Mouse (Mus musculus) thymus, postnatal 10 days (tissue): ENCODE results near the gene Nr2f1.
A peak's percentile ranks its signal among the peaks of the same experiment; 100 is the strongest.

ENCODE experiments used
- DNase-seq, 2 experiments: peaks; one replicate each; pipeline ENCODE4 v3.0.0; 2021; ENCODE audit warnings: low spot score in 2 of 2

Gene Nr2f1

GRCm38 (mm10) chr13:78179312-78180097, 20.1 kb downstream of the Nr2f1 start:
- no peak for DNase-seq

DNA sequence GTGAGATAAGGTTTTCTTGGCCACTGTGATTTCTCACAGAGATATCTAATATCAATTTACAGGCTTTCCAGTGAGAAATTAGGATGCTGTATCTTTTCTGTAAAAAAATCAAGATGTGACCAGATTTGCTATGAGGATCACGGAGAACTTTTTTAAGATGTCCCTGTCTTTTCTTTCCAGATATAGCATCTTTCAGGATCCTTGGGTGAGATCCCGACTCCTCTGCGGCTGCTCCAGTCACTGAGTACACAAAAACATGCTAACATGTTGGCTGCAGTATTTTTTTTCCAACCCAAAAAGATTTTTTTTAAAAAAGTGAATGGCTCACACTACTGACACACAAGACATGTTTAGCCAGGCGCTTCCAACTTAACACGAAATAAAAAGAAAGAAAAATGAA, 20.8 kb downstream of the Nr2f1 start:
- no peak for DNase-seq

GRCm38 (mm10) chr13:78178021-78178420, 21.5 kb downstream of the Nr2f1 start:
- DNase-seq, result no peak

DNA sequence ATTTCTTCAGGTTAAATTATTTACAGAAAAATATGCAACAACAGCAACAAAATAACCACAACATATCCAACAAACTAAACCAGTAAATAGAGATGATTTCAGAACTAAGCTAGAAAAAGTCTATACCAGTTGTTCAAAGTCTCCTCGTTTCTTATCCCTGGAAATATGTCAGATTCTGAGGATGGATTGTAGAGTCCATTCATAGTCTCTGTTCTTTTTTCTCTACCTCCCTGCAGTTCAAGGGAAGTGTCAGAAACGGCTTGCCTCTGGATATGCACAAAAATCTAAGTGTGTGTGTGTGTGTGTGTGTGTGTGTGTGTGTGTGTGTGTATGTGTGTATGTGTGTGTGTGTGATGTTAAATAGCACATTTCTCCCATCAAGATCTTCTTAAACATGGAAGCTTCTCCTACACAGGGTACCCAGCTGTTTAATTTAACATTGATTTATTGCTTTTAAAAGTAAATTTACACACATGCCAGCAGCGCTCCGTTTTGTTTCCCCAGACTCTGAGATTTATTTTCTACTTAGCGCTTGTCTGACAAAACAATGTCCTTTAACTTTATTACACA, 22.1 kb downstream of the Nr2f1 start:
- no peak for DNase-seq

DNA sequence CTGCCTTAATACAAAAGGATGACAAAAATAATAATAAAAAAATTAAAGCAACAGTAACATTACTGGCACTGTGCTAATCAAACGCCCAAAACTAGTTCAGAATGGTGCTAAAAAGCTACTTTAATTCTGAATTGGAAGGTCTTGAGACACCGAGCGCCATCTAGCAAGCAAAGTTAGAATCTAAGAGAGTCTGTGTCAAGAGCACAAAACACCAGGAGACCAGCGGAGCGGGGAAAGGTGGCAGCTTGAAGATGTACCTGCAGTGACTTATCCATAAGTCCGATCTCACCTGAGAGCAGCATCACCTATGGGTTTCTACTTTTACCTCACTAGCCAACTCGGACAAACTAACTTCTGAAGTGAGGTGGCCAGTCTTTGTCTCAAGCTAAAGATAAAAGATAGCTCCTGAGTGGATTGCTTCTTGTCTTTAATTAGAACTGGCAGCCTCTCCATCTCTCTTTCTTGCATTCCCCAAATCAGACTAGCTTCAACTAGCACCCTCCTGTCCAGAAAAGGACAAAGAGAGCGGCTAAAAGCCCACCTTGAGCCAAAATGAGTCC, 23.7 kb downstream of the Nr2f1 start:
- no peak for DNase-seq

DNA sequence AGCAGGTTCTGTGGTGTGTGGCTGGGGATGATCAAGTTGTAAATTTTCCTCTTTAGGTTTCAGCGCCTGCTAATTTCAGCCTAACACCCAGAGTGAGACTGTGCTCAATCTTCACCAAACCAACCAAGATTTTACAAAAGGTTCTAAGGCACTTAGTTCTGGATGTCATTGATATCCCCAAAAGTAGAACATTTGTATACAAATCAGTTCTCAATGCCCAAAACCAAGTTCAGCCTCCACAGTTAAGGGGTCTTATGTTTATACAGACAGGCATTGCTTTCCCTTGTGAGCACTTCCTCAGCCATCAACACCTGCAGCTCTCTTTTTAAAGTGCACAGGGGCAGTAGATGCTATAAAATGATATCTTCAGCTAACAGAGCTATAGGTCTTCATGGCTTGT, 24.7 kb downstream of the Nr2f1 start:
- no peak for DNase-seq

GRCm38 (mm10) chr13:78174191-78174590, 25.4 kb downstream of the Nr2f1 start:
- DNase-seq, result no peak

- no peak for DNase-seq
Observed at GRCm38 (mm10) chr13:78172861-78173260, 26.7 kb downstream of the Nr2f1 start.

DNA sequence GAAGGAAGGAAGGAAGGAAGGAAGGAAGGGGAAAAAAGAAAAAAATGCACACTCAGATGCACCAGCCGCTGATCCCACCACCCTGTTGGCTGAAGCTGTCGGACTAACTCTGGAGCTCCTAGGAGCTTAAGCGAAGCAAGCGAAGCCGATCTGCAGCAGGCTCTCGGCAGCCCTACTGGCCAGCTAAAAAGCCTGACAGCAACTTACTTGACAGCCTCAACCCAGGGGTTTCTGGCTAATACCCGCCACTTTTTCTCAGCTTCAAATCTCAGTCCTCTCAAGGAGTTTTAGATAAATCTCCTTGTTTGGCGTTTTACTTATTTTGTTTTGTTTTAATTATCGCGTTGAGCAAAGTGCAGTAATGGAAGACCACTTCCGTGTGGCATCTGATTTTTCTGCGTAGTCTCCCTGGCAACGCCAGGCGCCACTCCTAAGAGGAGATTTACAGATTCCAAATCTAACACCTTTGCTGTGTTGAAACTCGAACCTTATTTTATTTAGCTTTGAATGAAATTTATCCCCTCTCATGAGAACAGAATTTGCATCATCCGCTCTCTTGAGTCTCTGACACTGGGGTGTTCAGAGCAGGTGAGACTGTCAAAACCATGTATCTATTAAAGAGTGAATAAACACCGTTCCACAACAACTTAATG, 27.4 kb downstream of the Nr2f1 start:
- no peak for DNase-seq

DNA sequence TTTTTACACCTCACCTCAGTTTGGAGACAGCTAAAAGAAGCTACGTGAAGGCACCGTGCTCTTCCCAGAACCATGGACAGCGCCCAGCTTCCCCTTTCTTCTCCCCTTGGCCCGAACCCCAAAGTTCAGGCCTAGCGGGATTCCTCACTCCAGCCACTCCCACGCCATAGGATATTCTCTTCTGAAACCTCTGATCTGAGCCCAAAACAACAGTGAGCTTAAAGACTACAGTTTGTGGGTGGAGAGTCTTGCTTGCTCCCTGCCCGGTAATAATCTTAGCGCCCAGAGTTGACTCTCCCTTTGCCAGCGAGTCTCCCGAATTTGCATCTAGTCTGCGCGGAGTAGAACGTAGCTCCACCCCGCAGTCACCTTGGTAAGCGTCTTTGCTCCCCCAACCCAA, 28.2 kb downstream of the Nr2f1 start:
- no peak for DNase-seq

GRCm38 (mm10) chr13:78168166-78168565, 31.4 kb downstream of the Nr2f1 start:
- no peak for DNase-seq

DNA sequence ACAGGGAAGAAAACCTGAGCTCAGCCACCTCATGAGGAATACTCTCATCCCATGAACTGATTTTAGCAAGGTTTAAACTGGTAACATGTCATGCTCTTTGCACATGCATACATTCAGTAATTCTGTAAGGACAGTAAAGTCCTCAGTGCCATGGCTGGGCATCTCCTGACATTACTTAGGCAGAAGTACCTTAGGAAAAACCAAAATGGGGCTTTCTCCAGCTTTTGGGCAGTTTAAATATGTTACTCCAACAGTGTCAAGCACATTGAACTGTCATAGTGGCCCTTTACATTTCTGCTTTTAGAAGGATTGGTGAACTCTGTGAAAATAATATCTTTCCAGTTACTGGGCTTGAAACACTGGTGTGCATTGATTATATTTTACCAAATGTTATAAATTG, 34.6 kb downstream of the Nr2f1 start:
- DNase-seq, result no peak

GRCm38 (mm10) chr13:78163087-78163958, 36.2 kb downstream of the Nr2f1 start:
- peak in 1 of 2 experiments; percentile 4 for DNase-seq

DNA sequence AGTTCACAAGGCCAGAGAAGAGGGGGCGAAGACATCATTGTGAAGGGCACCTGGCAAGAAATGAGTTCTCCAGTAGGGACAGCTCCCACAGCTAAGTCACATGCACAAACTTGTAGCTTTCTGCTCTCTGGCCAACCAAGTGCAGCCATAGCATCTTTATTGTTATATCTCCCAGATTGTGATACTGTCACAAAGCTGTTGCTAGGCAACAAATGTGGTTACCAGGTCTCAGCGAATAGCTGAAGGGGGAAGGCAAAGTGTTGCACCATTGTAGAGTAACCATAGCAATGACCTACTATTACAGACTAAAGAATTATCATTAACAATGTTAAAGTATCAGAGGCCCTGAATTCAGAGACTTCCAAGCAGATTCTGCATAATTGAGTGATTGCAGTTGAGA, 37.4 kb downstream of the Nr2f1 start:
- no peak for DNase-seq

DNA sequence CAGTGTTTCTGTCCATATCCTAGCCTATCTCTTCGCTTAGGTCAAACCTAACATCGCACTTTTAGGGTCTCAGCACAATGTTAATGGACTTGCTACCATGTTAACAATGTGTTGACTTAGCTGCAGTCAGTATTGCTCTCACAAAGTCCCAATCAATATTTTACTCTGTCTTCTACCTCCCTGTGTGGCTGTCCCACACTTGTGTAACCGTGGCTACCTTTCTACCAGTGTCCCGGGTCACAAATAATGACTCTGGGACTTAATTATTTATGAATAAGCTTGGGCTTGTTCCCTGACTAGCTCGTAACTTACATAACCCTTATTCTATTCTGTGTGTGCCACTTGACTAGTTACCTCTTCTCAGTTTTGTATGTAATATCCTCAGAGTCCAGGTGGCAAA, 42.1 kb downstream of the Nr2f1 start:
- DNase-seq, result no peak
